Mouse (Mus musculus): ENCODE measurements around the gene Nktr. TPM values are rescaled to one million over a fixed set of nuclear protein-coding genes. Genes with fewer than 3 reads are reported as not detected.

The Nktr gene
- polyA plus RNA-seq, 1 experiment: 20.7 TPM

DNA sequence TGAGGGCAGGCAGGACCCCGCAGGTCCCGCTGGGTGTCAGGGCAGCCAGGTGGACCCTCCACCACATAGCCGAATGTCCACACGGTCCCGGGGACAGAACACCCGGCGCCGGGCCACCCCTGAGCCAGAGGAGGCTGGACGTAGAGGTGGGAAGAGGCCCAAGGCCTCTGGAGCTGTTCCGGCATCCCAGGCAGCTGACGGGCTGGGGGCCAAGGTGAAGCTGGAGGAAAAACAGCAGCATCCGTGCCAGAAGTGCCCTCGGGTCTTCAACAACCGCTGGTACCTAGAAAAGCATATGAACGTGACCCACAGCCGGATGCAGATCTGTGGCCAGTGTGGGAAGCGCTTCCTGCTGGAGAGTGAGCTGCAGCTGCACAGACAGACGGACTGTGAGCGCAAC is 44.7 kb downstream of the Nktr start:
- H3K4me3 ChIP-seq (ENCODE audit: insufficient read depth, low read depth, low read length): no peak overlapping the region
- H3K27ac ChIP-seq (replicated peaks; ENCODE audit: low read depth, low read length): no peak overlapping the region
- no peaks in the 10 kb centered on the region; the same call in 1 of the 2 replicates for H3K4me1 ChIP-seq (ENCODE audit: control insufficient read depth, insufficient read depth, insufficient read length, low read length)

DNA sequence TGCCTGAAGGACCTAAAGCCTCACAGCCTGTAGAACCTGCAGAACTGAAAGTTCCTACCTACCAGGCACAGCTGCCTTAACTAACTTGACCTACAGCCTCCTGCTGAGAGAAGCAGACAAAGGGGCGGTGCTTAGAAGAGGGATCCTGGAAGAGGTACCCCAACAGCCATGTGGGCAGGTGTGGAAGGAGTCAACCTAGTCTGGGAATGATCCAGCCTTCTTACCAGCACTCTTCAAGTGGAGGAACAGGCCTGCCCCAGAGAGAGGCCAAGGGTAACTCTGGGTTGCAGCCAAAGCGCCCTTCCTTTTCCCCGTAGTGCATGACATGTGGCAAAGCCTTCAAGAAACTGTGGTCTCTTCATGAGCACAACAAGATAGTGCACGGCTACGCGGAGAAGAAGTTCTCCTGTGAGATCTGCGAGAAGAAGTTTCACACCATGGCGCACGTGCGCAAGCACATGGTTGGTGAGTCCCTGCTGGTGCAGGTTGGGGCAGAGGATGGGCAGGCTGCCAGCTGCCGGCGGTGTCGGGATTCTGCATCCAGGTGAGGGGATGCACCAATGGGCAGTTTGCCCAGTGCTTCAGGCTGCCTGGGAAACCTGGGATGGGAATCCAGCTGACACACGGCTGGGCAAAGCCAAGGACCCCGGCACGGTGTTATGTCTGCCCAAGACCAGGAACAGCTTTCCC is 46.3 kb downstream of the Nktr start:
- H3K4me3 ChIP-seq (ENCODE audit: insufficient read depth, low read depth, low read length): no peak overlapping the region

DNA sequence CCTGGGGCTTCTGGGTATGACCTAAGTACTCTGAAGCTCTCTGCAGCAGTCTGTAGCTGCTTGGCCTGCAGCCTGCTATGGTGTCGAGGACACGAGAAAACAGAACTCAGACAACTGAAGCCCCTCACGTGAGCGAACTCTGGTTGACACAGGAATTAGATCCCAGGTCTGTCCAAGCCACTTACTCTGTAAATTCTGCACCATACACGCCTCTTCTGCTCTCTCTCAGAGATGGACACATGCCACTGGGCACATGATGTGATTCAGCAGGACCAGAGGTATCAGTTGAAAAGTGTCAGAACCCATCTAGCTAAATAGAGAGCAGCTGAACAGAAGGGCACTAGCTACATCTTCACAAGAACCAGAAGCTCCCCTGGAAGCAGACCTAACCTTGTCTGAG is 53.4 kb downstream of the Nktr start:
- H3K4me1 ChIP-seq (ENCODE audit: control insufficient read depth, insufficient read depth, insufficient read length, low read length): no peaks in the 10 kb centered on the region
- no peak overlapping the region for H3K4me3 ChIP-seq (ENCODE audit: insufficient read depth, low read depth, low read length)
- H3K27ac ChIP-seq (replicated peaks; ENCODE audit: low read depth, low read length): no peak overlapping the region

More for the DNA sequence above, 46.3 kb downstream of the Nktr start:
- Histone ChIP-seq H3K27ac (replicated peaks; ENCODE audit: low read depth, low read length) (no peak overlapping the region), H3K4me1 (ENCODE audit: control insufficient read depth, insufficient read depth, insufficient read length, low read length) (no peaks in the 10 kb centered on the region; the same call in 1 of the 2 replicates)

DNA sequence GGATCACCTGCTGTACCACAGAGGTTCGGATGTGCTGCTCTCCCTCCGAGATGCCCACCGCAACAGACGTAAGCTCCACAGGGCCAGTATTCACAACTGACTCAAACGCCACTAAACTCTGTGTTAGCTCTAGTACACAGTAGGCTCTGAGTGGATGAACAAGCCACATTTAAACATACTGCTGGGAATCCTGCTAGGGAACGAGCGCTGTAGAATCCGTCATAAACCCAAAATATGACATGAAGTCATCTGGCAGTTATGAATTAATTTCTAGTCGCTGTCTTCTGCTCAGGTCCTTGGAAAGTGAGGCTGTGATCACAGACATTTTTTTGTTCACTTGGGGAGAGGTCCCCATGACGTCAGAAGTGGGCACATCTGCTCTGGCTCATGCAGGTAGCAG is 57.0 kb downstream of the Nktr start:
- H3K4me3 ChIP-seq (ENCODE audit: insufficient read depth, low read depth, low read length): no peak overlapping the region
- H3K4me1 ChIP-seq (ENCODE audit: control insufficient read depth, insufficient read depth, insufficient read length, low read length): no peaks in the 10 kb centered on the region
- H3K27ac ChIP-seq (replicated peaks; ENCODE audit: low read depth, low read length): no peak overlapping the region

DNA sequence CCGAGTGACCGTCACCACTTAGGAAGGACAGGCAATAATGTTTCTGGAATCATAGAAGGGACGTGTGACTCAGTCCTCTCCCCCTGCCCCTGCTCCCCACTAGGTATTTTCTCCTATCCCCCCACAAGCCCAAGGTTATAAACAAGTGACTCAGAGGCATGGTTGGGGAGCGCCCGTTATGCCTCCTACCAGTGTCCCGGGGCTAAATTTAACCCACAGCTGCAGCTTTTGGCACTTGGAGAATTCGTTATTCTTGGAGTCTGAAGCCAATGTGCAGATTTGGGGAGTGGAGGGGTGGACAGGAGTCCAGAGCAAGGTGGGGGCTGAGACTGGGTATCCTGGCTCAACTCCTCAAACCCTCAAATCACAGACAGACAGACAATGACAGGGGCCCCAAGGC is 57.5 kb downstream of the Nktr start:
- H3K4me3 ChIP-seq (ENCODE audit: insufficient read depth, low read depth, low read length): no peak overlapping the region
- H3K27ac ChIP-seq (replicated peaks; ENCODE audit: low read depth, low read length): no peak overlapping the region
- H3K4me1 ChIP-seq (ENCODE audit: control insufficient read depth, insufficient read depth, insufficient read length, low read length): no peaks in the 10 kb centered on the region

DNA sequence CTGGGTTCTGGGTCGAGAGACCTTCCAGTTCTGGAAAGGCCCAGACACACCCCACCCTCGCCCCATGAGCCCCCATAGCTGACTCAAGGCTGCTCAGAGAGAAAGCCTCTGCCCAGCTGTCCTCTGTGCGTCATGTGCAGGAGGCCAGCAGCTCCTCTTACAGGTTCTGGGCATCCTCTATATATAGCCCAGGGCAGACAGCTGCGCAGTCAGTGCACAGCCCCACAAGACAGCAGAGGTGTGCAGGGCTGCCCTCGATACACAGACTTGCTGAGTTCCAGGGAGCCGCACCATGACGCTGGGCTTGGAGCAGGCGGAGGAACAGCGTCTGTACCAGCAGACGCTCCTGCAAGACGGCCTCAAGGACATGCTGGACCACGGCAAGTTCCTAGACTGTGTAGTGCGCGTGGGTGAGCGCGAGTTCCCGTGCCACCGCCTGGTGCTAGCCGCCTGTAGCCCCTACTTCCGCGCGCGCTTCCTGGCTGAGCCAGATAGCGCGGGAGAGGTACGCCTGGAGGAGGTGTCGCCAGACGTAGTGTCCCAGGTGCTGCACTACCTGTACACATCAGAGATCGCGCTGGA is 58.6 kb downstream of the Nktr start, which contains the start of gene Klhl40:
Gene Klhl40, plus strand, starts transcription at position 124 of the 582 bp plus-strand sequence.
- Histone ChIP-seq H3K27ac (replicated peaks; ENCODE audit: low read depth, low read length) (no peak within 1 kb of the TSS), H3K4me3 (ENCODE audit: insufficient read depth, low read depth, low read length) (no peak within 1 kb of the TSS), H3K4me1 (ENCODE audit: control insufficient read depth, insufficient read depth, insufficient read length, low read length) (no peaks in the 10 kb centered on the region)

DNA sequence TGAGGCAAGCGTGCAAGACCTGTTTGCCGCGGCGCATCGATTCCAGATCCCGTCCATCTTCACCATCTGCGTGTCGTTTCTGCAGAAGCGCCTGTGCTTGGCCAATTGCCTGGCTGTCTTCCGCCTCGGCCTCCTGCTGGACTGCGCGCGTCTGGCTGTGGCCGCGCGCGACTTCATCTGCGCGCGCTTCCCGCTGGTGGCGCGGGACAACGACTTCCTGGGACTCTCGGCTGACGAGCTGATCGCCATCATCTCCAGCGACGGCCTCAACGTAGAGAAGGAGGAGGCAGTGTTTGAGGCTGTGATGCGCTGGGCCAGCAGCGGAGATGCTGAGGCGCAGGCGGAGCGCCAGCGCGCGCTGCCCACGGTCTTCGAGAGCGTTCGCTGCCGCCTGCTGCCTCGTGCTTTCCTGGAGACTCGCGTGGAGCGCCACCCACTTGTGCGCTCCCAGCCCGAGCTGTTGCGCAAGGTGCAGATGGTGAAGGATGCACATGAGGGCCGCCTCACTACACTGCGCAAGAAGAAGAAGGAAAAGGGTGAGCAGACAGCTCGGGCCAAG is 59.2 kb downstream of the Nktr start:
- Histone ChIP-seq H3K27ac (replicated peaks; ENCODE audit: low read depth, low read length) (no peak overlapping the region), H3K4me3 (ENCODE audit: insufficient read depth, low read depth, low read length) (no peak overlapping the region), H3K4me1 (ENCODE audit: control insufficient read depth, insufficient read depth, insufficient read length, low read length) (no peaks in the 10 kb centered on the region)

DNA sequence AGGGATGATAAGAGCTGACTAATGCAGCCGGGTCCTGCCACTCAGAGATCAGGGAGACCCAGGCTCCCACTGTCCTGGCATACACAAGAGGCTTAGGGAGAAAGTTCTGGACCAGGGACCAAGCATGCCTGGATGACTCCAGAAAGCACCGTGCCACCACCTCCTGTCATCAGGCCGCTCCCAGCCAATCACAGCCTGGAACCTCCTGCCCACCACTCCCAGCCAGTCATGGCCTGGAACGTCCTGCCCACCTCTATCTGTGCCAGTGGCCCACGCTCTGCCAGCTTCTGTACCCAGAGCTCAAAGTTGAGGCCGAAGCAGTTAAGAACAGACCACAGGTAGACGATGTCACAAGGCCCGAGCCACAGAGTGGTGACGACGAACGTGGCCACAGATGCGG is 65.8 kb downstream of the Nktr start:
- Histone ChIP-seq H3K4me1 (ENCODE audit: control insufficient read depth, insufficient read depth, insufficient read length, low read length) (no peaks in the 10 kb centered on the region), H3K27ac (replicated peaks; ENCODE audit: low read depth, low read length) (no peak overlapping the region), H3K4me3 (ENCODE audit: insufficient read depth, low read depth, low read length) (no peak overlapping the region)

DNA sequence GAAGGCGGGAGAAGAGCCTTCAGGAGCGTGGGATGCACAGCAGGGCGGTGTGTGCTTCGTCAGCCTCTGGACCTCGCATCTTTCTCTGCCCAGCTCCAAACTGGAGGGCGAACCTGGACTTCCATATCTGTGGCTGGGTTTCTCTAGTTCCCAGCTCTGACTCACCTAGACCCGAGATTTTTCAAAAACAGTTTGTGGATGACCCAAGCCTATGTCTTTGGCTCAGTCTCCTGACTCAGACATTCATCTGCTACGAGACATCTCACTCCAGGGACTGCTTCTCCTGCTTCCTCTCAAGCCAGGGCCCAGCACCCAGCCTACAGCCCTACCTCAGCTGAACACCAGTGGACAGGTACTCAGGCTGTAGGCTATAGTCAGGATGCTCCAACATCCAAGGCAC is 66.3 kb downstream of the Nktr start:
- Histone ChIP-seq H3K4me3 (ENCODE audit: insufficient read depth, low read depth, low read length) (no peak overlapping the region), H3K4me1 (ENCODE audit: control insufficient read depth, insufficient read depth, insufficient read length, low read length) (no peaks in the 10 kb centered on the region), H3K27ac (replicated peaks; ENCODE audit: low read depth, low read length) (no peak overlapping the region)

DNA sequence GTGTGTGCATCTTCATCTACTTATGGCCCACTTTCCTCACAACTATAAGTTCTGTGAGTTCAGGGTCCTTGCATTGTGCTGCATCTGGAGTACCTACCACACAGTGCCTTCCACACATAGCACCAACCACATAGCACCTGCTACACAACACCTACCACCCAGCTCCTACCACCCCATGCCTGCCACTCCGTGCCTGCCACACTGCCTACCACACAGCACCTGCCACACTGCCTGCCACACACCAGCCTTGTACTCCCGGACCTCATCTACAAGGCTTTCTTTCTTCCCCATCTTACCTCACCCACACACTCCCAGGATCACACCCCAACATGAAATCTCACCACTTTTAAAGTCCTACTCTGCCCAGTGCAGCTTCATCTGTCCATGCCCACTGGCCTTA is 67.4 kb downstream of the Nktr start:
- Histone ChIP-seq H3K4me3 (ENCODE audit: insufficient read depth, low read depth, low read length) (no peak overlapping the region), H3K27ac (replicated peaks; ENCODE audit: low read depth, low read length) (no peak overlapping the region), H3K4me1 (ENCODE audit: control insufficient read depth, insufficient read depth, insufficient read length, low read length) (no peaks in the 10 kb centered on the region)

DNA sequence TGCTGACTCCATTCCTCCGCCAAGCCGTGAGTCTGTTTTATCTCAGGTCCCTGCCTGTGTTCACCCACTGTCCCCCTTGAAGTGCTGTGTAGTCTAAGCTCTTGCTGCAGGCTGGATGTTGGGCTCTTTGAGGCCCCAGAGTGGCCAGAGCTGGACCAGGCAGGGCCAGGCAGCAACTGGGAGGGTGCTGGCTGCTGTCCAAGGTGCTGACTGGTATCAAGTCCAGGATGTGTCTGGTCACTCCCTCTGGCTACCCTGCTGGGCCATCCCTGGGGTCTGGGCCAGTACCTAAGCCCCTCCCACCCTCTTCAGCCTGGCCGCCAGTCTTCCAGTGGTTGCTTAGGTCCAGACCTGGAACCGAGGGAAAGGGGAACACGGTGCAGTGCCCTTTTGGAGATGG is 72.2 kb downstream of the Nktr start:
- H3K27ac ChIP-seq (replicated peaks; ENCODE audit: low read depth, low read length): no peak overlapping the region

DNA sequence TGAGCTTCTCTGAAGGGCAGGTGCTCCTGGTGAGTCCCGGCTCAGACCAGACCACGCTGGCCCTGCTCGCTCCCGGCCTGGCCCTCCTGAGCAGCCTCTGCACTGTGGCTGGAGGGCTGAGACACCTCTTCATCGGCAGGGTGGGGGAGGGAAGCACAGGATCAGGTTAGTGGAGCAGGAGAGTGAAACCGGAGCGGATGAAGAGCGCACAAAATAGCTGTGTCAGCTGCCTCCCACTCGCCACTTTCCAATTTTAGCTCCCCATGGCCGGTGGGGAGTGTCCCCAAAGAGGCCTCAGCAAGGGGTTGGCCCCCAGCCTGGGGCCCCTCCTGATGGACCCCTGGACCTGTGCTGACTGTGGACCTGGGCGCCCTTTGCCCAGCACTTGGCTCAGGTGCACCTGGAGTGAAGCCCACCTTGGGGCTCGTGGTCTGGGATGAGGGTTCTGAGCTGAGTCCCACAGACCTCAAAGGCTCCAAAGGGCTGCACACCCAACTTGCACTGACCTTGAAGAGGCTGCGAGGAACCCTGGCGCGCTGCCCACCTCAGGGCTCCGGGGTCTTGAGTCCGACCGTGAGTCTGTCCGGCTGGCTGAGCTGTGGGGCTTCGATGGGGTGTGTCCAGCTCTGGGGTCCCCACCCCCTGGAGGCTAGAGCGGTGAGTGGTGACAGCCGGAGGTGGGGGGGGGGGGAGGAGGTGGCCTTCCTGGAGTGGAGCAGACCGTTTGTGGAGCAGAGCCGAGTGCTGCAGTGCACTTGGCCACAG is 73.0 kb downstream of the Nktr start, which contains the start of gene Hhatl:
Gene Hhatl, minus strand, starts transcription at position 751 of the 765 bp plus-strand sequence.
- Histone ChIP-seq H3K4me1 (ENCODE audit: control insufficient read depth, insufficient read depth, insufficient read length, low read length) (no peaks in the 10 kb centered on the region), H3K4me3 (ENCODE audit: insufficient read depth, low read depth, low read length) (no peak within 1 kb of the TSS), H3K27ac (replicated peaks; ENCODE audit: low read depth, low read length) (no peak within 1 kb of the TSS)

More for the DNA sequence above, 72.2 kb downstream of the Nktr start:
- H3K4me3 ChIP-seq (ENCODE audit: insufficient read depth, low read depth, low read length): no peak overlapping the region
- H3K4me1 ChIP-seq (ENCODE audit: control insufficient read depth, insufficient read depth, insufficient read length, low read length): no peaks in the 10 kb centered on the region

DNA sequence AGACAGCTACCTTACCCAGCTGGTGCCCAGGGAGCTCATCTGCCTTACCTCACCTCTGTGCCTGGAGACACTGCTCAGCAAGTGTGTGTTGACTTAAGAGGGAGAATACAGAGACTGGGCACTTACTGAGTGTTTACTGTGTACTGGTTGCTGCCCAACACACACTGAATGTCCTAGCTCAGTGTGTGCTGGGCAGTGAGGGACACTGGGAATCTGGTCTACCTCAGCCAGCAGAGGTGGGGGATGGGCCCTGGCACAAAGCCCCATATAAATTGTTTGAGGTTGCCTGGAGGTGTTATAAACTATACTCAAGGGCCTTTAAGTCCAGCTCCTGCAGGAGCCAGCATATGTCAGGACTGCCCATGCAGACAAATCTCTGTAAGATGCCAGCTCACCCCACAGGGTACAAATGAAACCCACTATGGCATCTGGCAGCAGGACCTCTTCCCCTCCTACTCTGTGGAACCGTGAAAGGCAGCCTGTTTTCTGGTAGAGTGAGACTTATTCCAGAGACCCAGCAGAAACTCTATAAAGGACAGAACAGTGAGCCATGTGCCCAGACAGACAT is 76.1 kb downstream of the Nktr start:
- no peak overlapping the region for H3K27ac ChIP-seq (replicated peaks; ENCODE audit: low read depth, low read length)
- H3K4me1 ChIP-seq (ENCODE audit: control insufficient read depth, insufficient read depth, insufficient read length, low read length): no peaks in the 10 kb centered on the region
- no peak overlapping the region for H3K4me3 ChIP-seq (ENCODE audit: insufficient read depth, low read depth, low read length)

DNA sequence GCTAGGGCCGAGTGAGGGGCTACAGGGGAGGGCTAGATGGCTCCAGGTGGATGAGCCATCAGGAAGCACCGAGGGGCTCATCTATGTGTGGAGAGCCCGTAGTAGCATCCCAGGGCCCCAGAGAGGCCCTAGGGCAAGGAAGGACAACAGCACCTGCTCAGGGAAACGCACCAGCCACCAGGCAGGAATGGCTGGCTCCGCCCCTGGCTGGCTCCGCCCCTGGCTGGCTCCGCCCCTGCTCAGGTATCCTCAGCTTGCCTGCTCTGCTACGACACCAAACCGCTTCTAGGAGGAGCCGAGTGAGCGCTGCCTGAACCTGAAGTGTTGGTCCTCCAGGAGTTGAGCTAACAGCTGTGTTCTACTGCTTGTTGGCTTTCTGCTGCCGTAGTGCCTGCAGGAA is 78.8 kb downstream of the Nktr start:
- Histone ChIP-seq H3K4me3 (ENCODE audit: insufficient read depth, low read depth, low read length) (no peak overlapping the region), H3K27ac (replicated peaks; ENCODE audit: low read depth, low read length) (no peak overlapping the region), H3K4me1 (ENCODE audit: control insufficient read depth, insufficient read depth, insufficient read length, low read length) (no peaks in the 10 kb centered on the region)

DNA sequence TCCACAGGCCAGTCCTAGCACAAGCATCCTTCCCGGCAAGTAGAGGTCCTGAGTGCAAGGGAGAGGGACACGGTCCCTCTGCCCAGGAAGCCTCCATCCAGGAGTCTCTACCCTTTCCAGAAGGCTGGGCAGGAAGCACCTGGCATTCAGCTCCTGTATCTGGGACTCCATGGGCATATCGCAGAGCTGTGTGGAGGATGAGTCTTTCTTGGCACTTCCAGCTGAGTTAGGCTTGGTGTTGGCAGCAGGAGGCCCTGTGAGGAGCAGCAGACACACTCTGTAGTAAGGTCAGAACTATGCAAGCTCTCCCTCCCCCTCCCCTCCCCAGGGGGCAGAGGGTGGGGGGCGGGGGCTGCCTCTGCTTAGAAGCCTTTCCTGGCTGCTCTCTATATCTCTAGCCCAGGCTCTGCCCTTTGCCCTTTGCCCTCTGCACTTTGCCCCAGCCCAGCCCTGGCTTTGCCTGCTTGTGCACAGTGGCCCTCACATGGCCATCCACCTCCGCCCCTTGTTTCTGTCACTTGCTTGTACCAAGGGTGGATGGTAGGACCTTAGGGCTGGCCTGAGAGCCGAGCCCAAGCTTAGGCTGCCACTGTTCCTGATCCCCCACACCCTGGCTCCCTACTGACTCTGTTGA is 80.0 kb downstream of the Nktr start:
- H3K27ac ChIP-seq (replicated peaks; ENCODE audit: low read depth, low read length): no peak overlapping the region
- no peak overlapping the region for H3K4me3 ChIP-seq (ENCODE audit: insufficient read depth, low read depth, low read length)
- no peaks in the 10 kb centered on the region for H3K4me1 ChIP-seq (ENCODE audit: control insufficient read depth, insufficient read depth, insufficient read length, low read length)
